Mouse (Mus musculus): ENCODE measurements around the gene Degs2.

DNA sequence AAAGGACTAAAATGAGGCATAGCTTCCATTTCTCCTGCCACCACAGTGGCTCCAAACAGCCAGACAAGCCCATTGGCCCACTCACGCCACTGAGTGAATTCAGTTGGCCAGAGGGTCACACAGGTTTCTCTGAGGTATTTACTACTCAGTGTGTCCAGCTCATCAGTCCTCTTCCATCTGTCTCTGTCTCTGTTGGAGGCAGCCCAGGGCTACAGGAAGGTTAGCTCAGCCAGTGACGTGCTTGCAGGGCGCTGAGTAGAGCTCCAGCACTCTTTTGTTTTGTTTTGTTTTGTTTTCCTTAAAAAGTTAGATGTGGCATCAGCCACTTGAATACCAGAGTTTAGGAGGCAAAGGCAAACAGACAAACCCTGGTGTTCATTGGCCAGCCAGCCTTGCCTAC lies 28.6 kb downstream of the Degs2 start:
- TF ChIP-seq POLR2A (IDR thresholded peaks at IDR 0.05; ENCODE audit: low read depth, low read length) (no peak), CTCF (IDR thresholded peaks at IDR 0.05; ENCODE audit: borderline replicate concordance, insufficient read depth, low read length) (no peak)
